Mouse (Mus musculus) kidney, postnatal 0 days (tissue): ENCODE data around the gene Psmd7. TPM values are rescaled to one million over a fixed set of nuclear protein-coding genes. Genes with fewer than 3 reads are reported as not detected.

ENCODE experiments used
- ATAC-seq: fragments of 200-750 bp; cut with Nextera tagmentation; replicated peaks from 2 replicates; pipeline ENCODE4 v1.8.0; 2017; ENCODE audit warnings: low read depth, moderate number of reproducible peaks, moderate TSS enrichment, moderate library complexity; ENCODE audit not compliant: low FRiP score
- DNase-seq: peaks from one replicate; pipeline ENCODE4 v3.0.0-alpha.2; 2016; ENCODE audit warnings: low spot score
- H3K27ac ChIP-seq: fragments of 300-500 bp; sonication (generic); 2 replicates; pipeline ENCODE4 v1.5.1; 2014; ENCODE audit warnings: mild to moderate bottlenecking
- H3K27me3 ChIP-seq: fragments of 300-500 bp; sonication (generic); 2 replicates; pipeline ENCODE4 v1.6.1; 2014; ENCODE audit warnings: low read length, mixed read lengths; ENCODE audit not compliant: insufficient read depth
- H3K36me3 ChIP-seq: fragments of 300-500 bp; sonication (generic); 2 replicates; pipeline ENCODE4 v1.6.1; 2014; ENCODE audit warnings: low read length, mixed read lengths; ENCODE audit not compliant: insufficient read depth
- H3K4me1 ChIP-seq: fragments of 300-500 bp; sonication (generic); replicated peaks from 2 replicates; pipeline ENCODE4 v1.6.1; 2014; ENCODE audit warnings: antibody characterized with exemption, low read length, mixed read lengths; ENCODE audit not compliant: insufficient read depth
- H3K4me2 ChIP-seq: fragments of 300-500 bp; sonication (generic); 2 replicates; pipeline ENCODE4 v1.6.1; 2014; ENCODE audit warnings: mild to moderate bottlenecking, low read length, moderate library complexity, mixed read lengths
- H3K4me3 ChIP-seq: fragments of 300-500 bp; sonication (generic); replicated peaks from 2 replicates; pipeline ENCODE4 v1.5.1; 2014; ENCODE audit warnings: low read depth, low read length
- H3K9ac ChIP-seq: fragments of 300-500 bp; sonication (generic); 2 replicates; pipeline ENCODE4 v1.6.1; 2014; ENCODE audit warnings: low read depth, low read length
- H3K9me3 ChIP-seq: fragments of 300-500 bp; sonication (generic); replicated peaks from 2 replicates; pipeline ENCODE4 v1.6.1; 2016; ENCODE audit warnings: low read length, inconsistent platforms, mixed read lengths
- CTCF ChIP-seq: IDR thresholded peaks from 2 replicates; pipeline ENCODE4 v1.5.1; 2016; ENCODE audit warnings: antibody characterized with exemption, low read depth, mild to moderate bottlenecking, moderate library complexity
- WGBS: fragments of 180-500 bp; shearing (Covaris S2); extraction: QIAGEN DNeasy Blood & Tissue Kit; methylation state at CpG from one replicate; pipeline ENCODE4 v1.1.7; 2014; 5-methylcytosine and 5-hydroxymethylcytosine counted together
- microRNA counts: library from miRNA; unstranded; fragments of <30 nt; microRNA quantifications from one replicate; lab custom pipeline; 2015
- microRNA-seq: library from miRNA; unstranded; fragments of <30 nt; microRNA quantifications from one replicate; pipeline ENCODE4, GENCODE M21; 2016
- polyA plus RNA-seq: library from polyadenylated mRNA; unstranded; fragments of >200 nt; fragmentation: Nextera tagmentation; extraction: Ambion mirVana; gene quantifications from 2 replicates; pipeline ENCODE4 v1.2.1, GENCODE M21; 2015

Psmd7 gene
- polyA plus RNA-seq, 1 experiment from 2014 or later: 191 TPM

- H3K4me1 ChIP-seq: 0 out of 2 replicates have a peak, but pooled peaks cover 5% of the 10 kb centered on the region
- no peak for TF ChIP-seq CTCF
- H3K36me3 ChIP-seq: 0 out of 2 replicates have a peak, but pooled peaks cover 5% of the 10 kb centered on the region
- DNase-seq: no peak
- no peak overlapping the region for H3K4me3 ChIP-seq
- no peak overlapping the region for H3K27ac ChIP-seq
- H3K4me2 ChIP-seq: no peak overlapping the region
- no peak overlapping the region for H3K9ac ChIP-seq
- ATAC-seq: no peak
- H3K9me3 ChIP-seq: no peaks in the 10 kb centered on the region
- WGBS: 61% methylated on average over 8 of the region's 8 CpGs
- H3K27me3 ChIP-seq: no peaks in the 10 kb centered on the region
These were observed 44.1 kb downstream of the Psmd7 start for GRCm38 (mm10) chr8:107544211-107544610.

GRCm38 (mm10) chr8:107543714-107544113 lies 44.5 kb downstream of the Psmd7 start:
- H3K4me1 ChIP-seq: 0 out of 2 replicates have a peak, but pooled peaks cover 5% of the 10 kb centered on the region
- no peak for DNase-seq
- ATAC-seq: no peak
- 0 out of 2 replicates have a peak, but pooled peaks cover under 1% of the 10 kb centered on the region for H3K36me3 ChIP-seq
- no peak overlapping the region for H3K4me2 ChIP-seq
- H3K9me3 ChIP-seq: no peaks in the 10 kb centered on the region
- H3K4me3 ChIP-seq: no peak overlapping the region
- H3K9ac ChIP-seq: no peak overlapping the region
- WGBS: 91% methylated on average over 10 of the region's 11 CpGs
- no peaks in the 10 kb centered on the region for H3K27me3 ChIP-seq
- H3K27ac ChIP-seq: no peak overlapping the region
- TF ChIP-seq CTCF: no peak

- ATAC-seq: no peak
- 74% methylated on average over 3 of the region's 3 CpGs for WGBS
- Histone ChIP-seq H3K4me1 (0 out of 2 replicates have a peak, but pooled peaks cover 5% of the 10 kb centered on the region), H3K27me3 (no peaks in the 10 kb centered on the region), H3K9me3 (no peaks in the 10 kb centered on the region), H3K27ac (no peak overlapping the region), H3K9ac (no peak overlapping the region), H3K4me2 (no peak overlapping the region), H3K4me3 (no peak overlapping the region), H3K36me3 (no peaks in the 10 kb centered on the region)
- TF ChIP-seq CTCF: no peak
- DNase-seq: no peak
These were observed 46.1 kb downstream of the Psmd7 start for GRCm38 (mm10) chr8:107542151-107542550.

- no peak for DNase-seq
- no peak overlapping the region for H3K27ac ChIP-seq
- WGBS: 82% methylated on average over 4 of the region's 4 CpGs
These were observed 46.9 kb downstream of the Psmd7 start for GRCm38 (mm10) chr8:107541369-107541768.

GRCm38 (mm10) chr8:107540623-107541022 lies 47.6 kb downstream of the Psmd7 start:
- no peak for DNase-seq
- ATAC-seq: no peak
- Histone ChIP-seq H3K9me3 (no peaks in the 10 kb centered on the region), H3K27me3 (no peaks in the 10 kb centered on the region), H3K9ac (no peak overlapping the region), H3K4me3 (no peak overlapping the region), H3K4me2 (no peak overlapping the region), H3K27ac (no peak overlapping the region), H3K36me3 (no peaks in the 10 kb centered on the region), H3K4me1 (0 out of 2 replicates have a peak, but pooled peaks cover 5% of the 10 kb centered on the region)
- TF ChIP-seq CTCF: no peak
- 84% methylated on average over 12 of the region's 12 CpGs for WGBS

More at GRCm38 (mm10) chr8:107541369-107541768, 46.9 kb downstream of the Psmd7 start:
- 0 out of 2 replicates have a peak, but pooled peaks cover 5% of the 10 kb centered on the region for H3K4me1 ChIP-seq
- ATAC-seq: no peak
- H3K9me3 ChIP-seq: no peaks in the 10 kb centered on the region
- no peak overlapping the region for H3K9ac ChIP-seq
- no peaks in the 10 kb centered on the region for H3K27me3 ChIP-seq
- no peak overlapping the region for H3K4me2 ChIP-seq
- H3K36me3 ChIP-seq: no peaks in the 10 kb centered on the region
- no peak for TF ChIP-seq CTCF
- no peak overlapping the region for H3K4me3 ChIP-seq

- Histone ChIP-seq H3K4me3 (no peak overlapping the region), H3K4me2 (no peak overlapping the region), H3K9ac (no peak overlapping the region), H3K9me3 (no peaks in the 10 kb centered on the region), H3K27ac (no peak overlapping the region), H3K4me1 (no peaks in the 10 kb centered on the region), H3K27me3 (no peaks in the 10 kb centered on the region), H3K36me3 (0 out of 2 replicates have a peak, but pooled peaks cover 4% of the 10 kb centered on the region)
- no peak for TF ChIP-seq CTCF
- no peak for DNase-seq
- no peak for ATAC-seq
- 64% methylated on average over 4 of the region's 4 CpGs for WGBS
These were observed 50.8 kb downstream of the Psmd7 start for GRCm38 (mm10) chr8:107537472-107537871.

MicroRNAs within 50 kb of the gene (microRNA counts, 519-probe panel; counts per million panel counts)
- 5,329 counts per million, percentile 86 among the panel's probes with 10 or more counts for microRNA mmu-miR-140 (lab: Ali Mortazavi, UCI)

Small RNA genes within 50 kb of the gene (microRNA-seq; reads per million reads assigned to microRNA genes)
- gene Mir140: 3,671 reads per million, percentile 88 among the genes with 10 or more reads in this experiment

Other genes starting within 250 kb of the Psmd7 start
- gene Nqo1, start 185.3 kb downstream of the Psmd7 start, polyA plus RNA-seq: 15.9 and 21.2 TPM in 2 replicates
- 47.5 and 50.0 TPM in 2 replicates for gene Nob1, start 163.4 kb downstream of the Psmd7 start, polyA plus RNA-seq
- gene Wwp2, start 152.1 kb downstream of the Psmd7 start, polyA plus RNA-seq: 38.9 and 46.8 TPM in 2 replicates